Mouse (Mus musculus) cerebellum, postnatal 10 days (tissue): ENCODE measurements at regions not wholly inside any gene's neighbourhood (a gene's known extent, or its start where the extent isn't known, plus 50 kb on each side); places are given as distances from the start of the nearest gene placed in this dataset.

ENCODE experiments used
- DNase-seq, 2 experiments: peaks; one replicate each; pipeline ENCODE4 v3.0.0; 2021; ENCODE audit warnings: mixed read lengths in 2 of 2

DNA sequence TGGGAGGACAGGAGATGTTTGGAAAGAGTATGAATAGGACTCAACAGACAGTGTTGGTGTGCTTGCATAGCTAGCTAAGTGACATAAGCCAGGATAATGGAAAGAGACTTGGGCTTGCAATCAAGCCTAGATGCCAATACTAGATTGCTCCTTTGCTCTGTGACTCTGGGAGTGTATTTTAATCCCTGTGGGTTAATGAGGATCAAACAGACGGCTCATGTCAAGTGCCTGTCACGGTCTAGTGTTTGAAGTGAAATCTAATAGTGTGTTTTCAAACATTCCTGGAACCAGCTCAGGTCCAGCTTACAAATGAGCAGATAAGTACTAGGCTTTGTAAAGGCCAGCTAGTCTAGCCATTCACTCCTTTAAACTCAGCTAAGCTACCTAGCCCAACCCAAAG is 64.1 kb upstream of the Ranbp3l start:
- DNase-seq, result no peak

DNA sequence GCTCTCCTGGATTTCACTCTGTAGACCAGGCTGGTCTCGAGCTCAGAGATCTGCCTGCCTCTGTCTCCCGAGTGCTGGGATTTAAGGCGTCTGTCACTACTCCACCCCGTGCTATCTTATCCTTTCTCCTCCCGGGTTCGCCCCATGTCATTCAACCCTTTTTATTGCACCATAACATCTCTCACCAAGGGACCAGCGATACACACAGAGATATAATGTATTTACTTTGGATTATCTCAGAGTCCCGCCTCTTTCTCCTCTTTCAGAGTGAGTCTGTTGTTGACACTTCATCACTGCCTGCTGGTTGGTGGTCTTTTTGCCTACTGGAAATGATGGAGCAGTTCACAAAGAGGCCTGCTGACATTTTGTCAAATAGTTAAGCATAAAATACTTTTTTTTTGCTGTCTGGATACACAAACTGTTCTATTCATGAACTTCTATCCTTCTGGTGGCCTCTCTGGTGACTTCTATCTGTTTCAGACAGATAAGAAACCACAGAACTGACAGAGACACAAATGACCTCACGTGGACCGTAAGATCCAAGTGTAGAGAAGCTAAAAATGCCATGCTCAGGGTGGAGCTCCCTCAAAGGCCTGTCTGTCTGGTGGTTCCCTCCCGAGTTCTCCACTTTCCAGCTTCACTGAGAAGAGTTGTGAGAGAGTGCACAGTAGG is 70.1 kb upstream of the Ranbp3l start:
- no peak for DNase-seq

DNA sequence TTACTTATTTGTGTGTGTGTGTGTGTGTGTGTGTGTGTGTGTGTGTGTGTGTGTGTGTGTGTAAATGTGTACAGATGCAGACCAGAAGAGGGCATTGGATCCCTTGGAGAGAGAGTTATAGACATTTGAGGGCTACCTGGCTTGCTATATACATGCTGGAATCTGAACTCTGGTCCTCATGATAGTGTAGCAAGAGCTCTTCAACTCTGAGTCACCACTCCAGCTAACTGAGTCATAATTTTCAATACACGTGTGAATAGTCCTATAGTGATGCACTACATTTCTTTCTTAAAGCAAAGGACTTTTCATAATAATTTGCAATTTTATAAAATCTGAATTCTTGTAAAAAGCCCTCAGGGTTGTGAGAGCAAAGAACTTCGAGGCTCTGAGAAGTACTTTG is 70.9 kb upstream of the Ranbp3l start:
- no peak for DNase-seq

DNA sequence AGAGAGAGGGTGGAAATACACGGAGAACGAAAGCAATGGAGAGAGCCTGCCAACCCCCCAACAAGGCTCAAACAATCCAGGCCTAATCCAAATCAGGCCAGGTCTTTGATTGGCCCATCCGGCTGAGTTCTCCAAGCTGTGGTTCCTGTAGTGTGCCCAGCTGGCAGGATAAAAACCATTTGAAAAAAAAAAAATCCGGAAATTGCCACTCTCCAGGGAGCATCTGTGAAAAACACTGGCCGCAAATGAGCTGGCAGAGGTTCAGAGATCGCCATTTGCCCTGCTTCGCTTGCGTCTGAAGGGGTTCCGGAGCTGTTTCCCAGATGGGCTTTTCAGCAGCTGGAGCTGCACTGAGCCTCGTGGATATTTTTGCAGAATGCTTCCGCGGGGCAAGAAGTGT is 71.4 kb upstream of the Ranbp3l start:
- peak; percentile 91 to 93 for DNase-seq

DNA sequence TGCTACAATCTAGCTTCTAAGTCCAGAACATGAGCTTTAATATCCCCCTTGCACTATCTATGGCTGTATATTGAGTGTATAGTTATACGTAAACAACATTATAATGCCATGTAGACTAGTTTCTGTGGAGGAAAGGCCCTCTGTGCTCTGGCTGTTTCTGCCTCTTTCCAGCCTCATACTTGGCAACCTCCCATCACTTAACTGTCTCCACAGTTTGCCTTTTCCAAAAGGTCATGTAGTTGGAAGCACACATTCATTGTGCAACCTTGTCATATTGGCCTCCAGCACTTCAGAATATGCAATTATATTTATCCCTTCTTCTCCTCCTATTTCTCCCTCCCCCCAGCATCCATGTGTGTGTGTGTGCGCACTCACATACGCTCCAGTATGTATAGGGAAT is 82.2 kb upstream of the Ranbp3l start:
- DNase-seq, result no peak

DNA sequence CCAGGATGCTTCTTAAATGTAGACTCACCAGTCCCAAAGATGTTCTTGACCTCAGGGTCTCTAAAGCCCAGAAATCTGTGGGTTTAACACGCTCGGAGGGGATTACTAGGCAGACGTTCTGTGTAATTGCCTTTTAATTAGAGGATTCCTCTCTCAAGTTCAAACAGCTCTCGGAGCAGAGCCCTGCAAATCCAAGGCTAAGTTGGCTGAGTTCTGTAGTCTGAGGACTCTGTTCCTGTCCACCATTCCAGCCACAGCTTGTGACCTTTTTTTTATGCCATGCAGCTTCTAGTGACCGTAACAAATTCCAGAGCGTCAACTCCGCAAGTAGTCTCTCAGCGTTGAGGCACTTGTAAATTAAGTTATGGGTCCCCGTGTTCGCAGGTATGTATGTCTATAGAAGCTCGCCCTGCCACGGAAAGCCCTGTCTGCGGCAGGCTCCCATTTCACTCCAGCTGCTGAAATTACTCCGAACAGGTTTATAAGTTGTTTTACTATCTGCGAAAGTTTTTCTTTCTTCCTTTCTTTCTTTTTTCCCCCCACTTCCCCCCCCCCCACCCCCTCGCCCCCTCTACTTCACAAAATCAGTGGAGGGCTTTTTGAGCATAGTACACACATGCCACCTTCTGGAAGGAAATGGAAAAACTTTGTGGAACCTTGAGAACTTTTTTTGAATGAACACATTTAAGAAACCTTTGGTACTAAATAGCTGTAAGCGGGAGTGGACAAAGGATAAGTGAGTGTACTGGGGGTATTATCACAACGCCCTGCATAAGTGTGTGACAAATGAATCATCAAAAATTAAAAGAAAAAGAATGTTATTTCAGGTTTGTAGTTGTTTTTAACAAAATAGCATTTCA is 82.9 kb upstream of the Ranbp3l start:
- peak; percentile 25 to 54 for DNase-seq

DNA sequence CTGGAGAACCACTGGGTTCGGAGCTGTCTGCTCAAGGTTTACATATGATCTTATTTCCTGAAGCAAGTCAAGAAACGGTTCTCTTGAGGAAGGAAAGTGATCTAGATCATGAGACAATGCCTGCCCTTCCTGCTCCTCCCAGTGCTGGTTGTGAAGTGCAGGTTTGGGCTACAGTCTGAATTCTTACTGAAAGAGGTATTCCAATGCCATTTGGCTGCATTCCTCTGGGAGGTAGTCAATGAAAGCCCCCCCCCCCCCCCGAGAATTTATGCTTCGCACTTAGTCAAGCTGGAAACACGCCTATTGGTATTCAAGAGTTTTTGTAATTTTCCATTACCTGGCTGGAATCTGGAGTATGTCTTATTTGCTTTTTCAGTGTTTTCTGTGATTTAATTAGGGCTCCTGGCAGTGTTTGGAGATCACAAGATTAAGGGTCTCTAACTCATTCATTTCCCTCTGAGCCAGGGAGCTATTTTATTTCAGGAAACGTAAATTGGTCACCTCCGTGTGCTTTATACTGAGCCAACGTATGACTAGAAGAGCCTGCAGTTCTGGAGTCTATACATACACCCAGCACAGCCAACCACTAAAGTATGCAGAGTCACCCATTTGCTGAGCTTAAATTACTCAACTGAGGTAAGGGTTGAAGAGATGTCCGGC is 84.7 kb upstream of the Ranbp3l start:
- no peak for DNase-seq

DNA sequence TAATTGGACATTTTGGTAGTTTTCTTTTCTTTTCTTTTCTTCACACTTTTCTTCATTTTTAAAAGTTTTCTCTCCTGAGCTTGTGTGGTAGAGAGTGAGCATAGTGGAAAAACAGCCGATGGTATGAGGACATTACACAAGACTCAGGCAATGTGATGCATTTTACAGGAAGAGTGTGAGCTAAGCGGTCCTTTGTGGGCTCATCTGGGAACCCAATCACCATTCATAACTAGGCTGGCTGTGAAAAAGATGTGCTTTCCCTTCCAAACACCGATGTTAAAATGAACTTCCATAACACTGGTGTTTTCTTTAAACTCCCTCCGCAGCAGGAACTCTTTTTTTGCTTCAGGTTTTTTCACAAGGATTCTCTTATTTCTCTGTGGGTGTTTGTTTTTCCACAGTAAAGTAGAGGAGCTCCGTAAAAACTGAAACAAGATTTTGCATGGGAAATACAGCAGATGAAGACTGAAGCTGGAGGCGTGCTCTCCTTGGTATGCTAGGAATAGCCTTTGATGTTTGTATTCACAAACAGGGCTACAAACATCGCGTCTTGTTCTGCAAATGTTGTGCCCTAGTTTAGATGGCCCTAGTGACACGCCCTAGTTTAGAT is 92.8 kb upstream of the Ranbp3l start:
- DNase-seq, result no peak

DNA sequence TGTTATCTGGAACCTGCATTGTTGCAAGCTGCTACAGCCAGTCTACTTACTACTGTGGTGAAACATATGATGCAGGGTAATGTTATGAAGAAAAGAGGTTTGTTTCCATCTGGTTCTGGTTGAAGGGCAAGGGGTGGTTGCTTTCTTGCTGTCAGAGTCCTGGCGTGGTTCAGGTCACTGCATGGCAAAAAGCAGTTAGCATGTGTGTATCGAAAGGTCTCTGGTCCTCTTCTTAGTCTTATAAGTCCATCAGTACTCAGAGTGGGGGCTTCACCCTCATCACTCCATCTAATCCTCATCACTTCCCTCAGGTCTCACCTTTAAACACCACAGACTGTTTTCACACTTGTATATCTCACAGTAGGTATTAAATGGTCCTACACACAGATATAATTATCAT is 99.7 kb upstream of the Ranbp3l start:
- no peak for DNase-seq

DNA sequence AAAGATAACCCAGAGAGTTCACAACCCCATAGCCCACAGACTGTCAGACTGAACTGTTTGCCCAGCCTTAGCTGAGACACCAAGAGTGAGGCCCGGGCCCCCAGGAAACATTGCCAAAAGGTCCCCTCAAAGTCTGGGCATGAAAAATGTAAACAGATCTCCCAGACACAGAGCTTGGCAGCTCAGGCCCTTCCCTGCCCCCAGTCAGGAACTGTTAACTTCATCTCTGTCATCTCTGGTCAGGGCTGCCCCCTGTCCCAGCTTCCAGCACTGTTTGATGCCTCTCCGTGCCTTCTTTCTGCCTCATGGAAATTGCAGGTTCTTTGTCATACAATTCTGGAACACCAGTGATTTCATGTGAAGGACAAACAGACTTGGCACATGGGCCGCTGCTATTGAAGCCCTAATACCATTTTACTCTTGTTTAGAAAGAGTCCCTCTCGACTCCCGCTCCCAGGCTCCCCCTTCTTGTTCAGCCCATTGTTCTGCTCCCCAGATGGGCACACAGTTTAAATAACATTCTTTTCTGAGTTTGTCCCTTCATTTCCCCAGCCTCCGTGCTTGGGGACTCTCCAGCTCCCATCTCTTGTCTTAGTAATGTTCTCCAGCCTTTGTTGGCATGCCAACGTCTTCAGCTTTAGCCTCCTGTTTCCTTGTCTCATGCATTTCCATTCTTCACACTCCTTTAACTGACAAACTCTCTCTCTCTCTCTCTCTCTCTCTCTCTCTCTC is 100.4 kb upstream of the Ranbp3l start:
- peak; percentile 16 to 24 for DNase-seq

DNA sequence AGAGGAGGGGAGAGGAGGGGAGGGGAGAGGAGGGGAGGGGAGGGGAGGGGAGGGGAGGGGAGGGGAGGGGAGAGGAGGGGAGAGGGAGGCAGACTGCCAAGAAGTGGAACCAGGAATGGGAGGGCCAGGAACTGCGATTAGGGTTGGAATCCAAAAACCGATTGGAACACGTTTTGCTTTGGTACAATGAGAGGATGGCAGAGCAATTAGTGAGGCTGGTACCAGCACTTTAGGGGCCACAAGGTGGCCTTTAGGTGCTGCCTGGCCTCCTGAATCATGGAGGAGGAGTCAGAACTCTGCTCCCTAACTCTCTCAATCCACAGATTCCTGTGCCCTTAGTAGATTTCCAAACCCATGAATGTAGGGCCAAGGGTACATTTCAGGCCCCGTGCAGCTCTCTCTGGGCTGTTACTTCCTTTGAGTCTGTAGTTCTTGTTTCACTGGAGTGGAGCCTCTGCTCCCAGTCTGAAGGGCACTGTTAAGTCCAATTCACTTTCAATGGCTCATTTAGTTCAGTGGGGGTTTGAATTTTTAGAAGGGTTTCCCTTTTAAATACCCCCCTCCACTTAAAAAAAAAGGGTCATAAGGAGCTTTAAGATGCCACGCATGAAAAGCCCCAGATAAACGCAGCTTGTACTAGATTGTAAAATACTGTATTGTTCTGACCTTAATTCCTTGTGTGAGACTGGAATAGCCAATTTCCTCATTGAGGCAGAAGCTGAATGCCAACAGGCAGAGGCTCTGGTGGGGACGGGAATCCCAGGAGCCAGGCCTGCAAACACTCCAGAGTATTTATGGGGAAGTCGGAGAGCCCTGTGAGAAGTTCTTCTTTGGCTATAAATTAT is 102.4 kb upstream of the Ranbp3l start:
- DNase-seq, result peak in 1 of 2 experiments; percentile 15

DNA sequence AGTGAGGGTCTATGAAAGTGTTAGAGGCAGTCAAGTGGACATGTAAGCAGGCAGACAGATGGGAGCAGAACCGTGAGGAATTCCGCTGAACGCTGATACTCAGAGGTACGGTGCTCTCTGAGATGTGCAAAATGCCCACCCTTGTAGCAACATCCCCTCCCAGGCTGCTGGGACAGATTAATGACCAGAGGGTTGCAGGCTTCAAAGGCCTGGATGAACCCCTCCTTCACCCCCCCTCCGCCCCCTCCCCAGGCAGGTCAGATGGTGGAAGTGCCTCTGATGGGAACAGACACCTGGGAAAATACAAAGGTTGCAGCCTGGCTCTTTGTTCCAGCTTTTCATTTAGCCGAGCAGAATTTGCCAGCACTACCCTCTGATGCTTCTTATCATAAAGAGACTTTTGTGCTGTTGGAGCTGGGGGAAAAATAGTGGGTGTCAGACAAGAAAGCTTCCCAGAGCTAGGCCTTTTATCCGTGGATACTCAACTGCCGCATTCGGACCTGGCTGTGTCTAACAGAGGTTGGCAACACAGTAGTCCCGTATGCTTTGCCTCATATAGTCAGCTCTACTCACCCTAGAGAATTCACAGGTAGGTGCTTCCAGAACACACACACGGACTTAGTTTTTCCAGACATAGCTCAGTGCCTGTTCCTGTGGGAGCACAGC is 111.2 kb upstream of the Ranbp3l start:
- no peak for DNase-seq

DNA sequence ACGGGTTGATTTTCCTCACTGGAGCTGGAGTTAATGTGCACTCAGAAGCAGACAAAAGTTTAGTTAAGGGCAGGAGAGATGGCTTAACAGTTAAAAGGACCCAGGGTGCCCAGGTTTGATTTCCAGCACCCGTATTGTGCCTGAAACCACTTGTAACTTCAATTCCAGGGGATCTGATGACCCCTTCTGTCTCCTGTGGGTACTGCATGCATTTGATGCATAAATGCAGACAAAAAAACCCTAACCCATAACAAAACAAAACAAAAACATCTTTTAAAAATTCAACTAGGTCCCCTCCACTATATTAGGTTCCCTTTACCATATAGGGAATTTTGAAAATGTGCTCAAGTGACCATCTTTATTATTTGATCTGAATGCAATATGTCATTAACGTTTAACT is 112.2 kb upstream of the Ranbp3l start:
- no peak for DNase-seq

DNA sequence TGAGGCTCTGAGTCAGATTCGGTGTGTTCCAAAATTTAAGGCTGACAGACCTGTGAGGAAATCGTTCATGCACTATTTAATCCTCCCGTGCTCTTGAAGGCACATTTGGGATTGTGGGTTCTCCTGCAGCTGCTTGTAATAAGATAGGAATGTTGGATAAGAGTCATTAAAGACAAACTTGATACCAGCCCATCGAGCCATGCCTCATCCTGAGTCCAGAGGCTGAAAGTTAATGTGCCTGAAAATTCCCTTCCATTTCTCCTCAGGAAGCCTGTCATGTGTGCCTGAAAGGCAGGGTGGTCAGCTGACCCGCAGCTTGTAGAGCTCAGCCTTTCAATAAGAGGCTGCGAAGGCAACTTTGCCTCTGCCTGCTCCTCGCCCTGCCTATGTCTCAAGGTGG is 113.4 kb upstream of the Ranbp3l start:
- DNase-seq, result no peak

DNA sequence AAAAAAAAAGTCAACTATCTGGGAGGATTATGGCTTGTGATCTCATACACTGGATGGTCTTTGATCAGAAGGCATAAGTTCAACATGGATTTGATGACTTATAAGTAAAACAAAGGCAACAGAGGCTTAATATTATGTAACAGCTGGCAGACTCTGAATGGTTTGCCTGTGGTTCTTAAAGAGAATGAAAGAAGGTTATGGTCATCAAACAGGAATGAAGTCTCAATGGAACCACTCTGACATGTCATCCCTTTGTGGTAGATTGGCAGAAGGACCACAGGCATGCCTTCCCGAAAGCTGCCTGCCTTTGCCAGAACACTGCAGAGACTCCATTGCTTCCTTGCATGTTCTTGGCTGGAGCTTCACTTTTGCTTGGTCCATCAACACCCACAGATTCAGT is 116.8 kb upstream of the Ranbp3l start:
- no peak for DNase-seq

DNA sequence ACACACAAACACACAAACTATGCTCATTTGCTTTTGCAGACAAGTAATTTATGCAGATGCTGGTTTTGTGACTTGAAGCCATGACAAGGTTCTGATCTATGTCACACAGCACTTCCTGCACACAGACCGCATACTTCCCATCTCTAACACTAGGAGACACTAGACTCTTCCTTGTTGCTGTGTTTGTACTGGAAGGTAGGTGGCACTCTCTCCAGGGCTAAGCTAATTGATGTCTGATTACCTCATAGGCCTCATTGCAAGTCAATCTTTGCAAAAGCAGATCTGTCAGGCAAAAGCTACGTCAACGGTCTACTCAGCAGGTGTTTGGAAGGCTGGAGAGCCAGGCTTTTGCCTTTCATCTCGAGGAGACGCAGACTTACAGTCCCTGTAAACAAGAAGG is 118.3 kb upstream of the Ranbp3l start:
- DNase-seq, result peak; percentile 5 to 27

DNA sequence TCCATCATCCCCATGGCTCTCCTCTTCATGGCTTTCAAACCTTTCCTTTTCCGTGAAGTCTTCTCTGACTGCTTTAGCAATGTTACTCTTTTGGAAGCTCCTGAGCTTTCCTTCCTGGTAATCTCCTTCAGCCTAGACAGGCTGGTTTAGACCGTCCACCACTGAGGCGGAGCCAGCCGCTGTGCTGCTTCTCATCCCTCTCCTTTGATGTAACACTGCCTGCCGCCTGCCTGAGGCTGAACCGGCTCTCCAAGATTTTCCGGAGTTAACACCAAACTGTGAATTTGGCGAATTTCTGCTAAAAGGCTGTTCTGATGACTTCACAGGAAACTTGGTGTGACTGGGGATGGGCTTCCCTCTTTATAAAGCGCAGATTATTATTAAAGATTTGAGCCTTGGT is 125.6 kb upstream of the Ranbp3l start:
- no peak for DNase-seq

DNA sequence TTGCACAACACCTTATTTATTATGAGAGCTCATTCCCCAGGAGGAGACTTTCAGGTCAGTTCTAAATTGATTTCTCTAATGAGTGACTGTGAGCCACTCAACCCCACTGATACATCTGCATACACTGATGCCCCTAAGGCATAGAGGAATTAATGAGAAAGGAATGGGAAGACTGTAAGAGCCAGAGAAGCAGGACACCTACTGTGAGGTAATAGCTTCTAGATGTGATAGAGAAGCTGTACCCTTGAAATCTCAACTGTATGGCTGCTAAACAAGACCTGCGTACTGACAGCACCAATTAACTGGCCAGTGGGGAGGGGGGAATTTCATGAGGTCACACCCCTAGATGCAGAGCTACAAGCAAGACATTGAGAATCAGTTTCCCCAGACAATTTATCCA is 128.3 kb upstream of the Ranbp3l start:
- no peak for DNase-seq

DNA sequence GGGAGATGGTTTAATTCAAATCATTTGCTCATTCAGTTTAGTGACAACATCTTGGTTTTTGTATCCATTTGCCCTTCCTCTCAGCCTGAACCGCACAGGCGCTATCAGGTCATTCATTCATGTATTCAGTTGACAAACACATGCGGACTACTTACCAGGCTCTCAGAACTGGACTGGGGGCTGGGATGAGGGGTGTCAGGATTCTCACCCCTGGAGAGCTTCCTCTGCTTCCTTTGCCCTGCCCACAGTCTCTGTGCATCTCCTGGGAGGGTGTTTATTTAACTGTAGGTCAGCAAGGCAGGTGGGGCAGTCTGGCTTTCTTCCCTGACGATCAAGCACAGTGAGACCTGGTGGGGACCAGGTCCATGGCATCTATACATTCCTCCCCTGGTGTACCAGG is 123.6 kb upstream of the Slc1a3 start:
- no peak for DNase-seq

DNA sequence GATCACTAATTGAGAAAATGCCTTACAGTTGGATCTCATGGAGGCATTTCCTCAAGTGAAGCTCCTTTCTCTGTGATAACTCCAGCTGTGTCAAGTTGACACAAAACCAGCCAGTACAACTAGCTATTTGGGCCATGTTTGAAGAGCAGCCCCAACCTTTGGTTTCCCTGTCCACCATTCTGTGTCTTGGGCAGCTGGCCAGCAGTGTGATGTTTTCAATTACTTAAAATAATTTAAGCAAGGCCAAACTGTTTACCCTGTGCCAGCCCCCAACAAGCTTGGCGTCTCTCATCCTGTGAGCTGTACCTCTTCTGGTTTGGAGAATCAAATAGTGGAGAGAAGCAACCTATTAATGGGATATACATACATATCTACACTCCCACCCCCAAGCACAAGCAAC is 122.4 kb upstream of the Slc1a3 start:
- peak; percentile 24 to 39 for DNase-seq
